Mouse (Mus musculus) cerebellum, adult 11-12 months (tissue): ENCODE data around the gene Vmn1r125.
"Not testable (repeated sequence)": the region's sequence is repeated elsewhere in the genome, so short reads cannot be mapped to it uniquely, and the experiment has no call there.

ENCODE experiments used
- DNase-seq: peaks from one replicate; pipeline ENCODE4 v3.0.0; 2022

Gene Vmn1r125

DNA sequence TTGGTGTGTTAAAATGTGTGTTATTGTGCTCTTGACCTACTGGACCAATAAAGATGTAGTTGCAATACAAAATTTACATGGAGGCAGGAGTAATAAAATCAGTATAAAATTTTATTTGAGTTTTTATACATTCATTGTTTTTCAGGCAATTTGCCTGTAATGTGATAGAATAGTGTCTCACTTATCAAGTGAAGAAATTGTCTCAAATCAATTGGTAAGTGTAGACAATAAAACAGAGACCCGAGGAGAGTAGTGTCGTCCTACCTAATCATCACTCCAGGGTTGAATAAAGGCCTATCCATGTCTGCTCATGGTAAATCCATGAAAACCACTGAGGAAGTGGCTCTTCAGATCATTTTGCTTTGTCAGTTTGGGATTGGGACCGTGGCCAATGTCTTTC is at the start of gene Vmn1r125:
Gene Vmn1r125, plus strand, starts transcription at position 301 of the 400 bp plus-strand sequence.
- not testable (repeated sequence) for DNase-seq

DNA sequence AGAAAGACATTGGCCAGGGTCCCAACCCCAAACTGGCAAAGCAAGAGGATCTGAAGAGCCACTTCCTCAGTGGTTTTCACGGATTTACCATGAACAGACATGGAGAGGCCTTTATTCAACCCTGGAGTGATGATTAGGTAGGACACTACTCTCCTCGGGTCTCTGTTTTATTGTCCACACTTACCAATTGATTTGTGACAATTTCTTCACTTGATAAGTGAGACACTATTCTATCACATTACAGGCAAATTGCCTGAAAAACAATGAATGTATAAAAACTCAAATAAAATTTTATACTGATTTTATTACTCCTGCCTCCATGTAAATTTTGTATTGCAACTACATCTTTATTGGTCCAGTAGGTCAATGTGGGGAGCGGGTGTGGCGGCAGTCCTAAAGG is 11.5 kb upstream of the Vmn1r125 start, which contains the start of gene Vmn1r124:
Gene Vmn1r124, minus strand, starts transcription at position 101 of the 400 bp plus-strand sequence.
- DNase-seq = not testable (repeated sequence)

DNA sequence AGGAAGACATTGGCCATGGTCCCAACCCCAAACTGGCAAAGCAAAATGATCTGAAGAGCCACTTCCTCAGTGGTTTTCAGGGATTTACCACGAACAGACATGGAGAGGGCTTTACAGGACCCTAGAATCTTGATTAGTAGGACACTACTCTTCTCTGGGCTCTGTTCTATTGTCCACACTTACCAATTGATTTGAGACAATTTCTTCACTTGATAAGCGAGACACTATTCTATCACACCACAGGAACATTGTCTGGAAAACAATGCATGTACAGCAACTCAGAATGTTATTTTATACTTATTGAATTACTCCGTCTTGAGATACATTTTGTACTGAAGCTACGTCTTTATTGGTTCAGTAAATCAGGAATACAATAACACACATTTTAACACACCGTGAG is 29.4 kb downstream of the Vmn1r125 start, which contains the start of gene Vmn1r126:
Gene Vmn1r126, minus strand, starts transcription at position 101 of the 400 bp plus-strand sequence.
- not testable (repeated sequence) for DNase-seq

DNA sequence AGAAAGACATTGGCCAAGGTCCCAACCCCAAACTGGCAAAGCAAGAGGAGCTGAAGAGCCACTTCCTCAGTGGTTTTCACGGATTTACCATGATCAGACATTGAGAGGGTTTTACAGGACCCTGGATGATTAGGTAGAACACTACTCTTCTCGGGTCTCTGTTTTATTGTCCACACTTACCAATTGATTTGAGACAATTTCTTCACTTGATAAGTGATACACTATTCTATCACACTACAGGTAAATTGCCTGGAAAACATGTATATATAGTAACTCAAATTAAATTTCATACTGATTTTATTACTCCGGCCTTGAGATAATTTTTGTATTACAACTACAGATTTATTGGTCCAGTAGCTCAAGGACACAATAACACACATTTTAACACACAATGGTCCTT is 47.8 kb downstream of the Vmn1r125 start, which contains the start of gene Vmn1r127:
Gene Vmn1r127, minus strand, starts transcription at position 101 of the 400 bp plus-strand sequence.
- DNase-seq = not testable (repeated sequence)
